Mouse (Mus musculus) midbrain, embryonic 12.5 days (tissue): Measurements from ENCODE around the gene Baz2a. TPM values are rescaled to one million over a fixed set of nuclear protein-coding genes. Genes with fewer than 3 reads are reported as not detected.
A peak's percentile ranks its signal among the peaks of the same experiment; 100 is the strongest.
"Not testable (repeated sequence)": the region's sequence is repeated elsewhere in the genome, so short reads cannot be mapped to it uniquely, and the experiment has no call there.

ENCODE experiments used
- ATAC-seq: fragments of 200-750 bp; cut with Nextera tagmentation; 2 replicates; pipeline ENCODE4 v1.8.0; 2017; ENCODE audit warnings: low read depth, moderate TSS enrichment, moderate library complexity; ENCODE audit not compliant: low FRiP score
- H3K27ac ChIP-seq: fragments of 300-500 bp; sonication (generic); replicated peaks from 2 replicates; pipeline ENCODE4 v1.5.1; 2016; ENCODE audit warnings: mild to moderate bottlenecking
- H3K27me3 ChIP-seq: fragments of 300-500 bp; sonication (generic); 2 replicates; pipeline ENCODE4 v1.6.1; 2016; ENCODE audit warnings: mild to moderate bottlenecking
- H3K36me3 ChIP-seq: fragments of 300-500 bp; sonication (generic); 2 replicates; pipeline ENCODE4 v1.6.1; 2016
- H3K4me1 ChIP-seq: fragments of 300-500 bp; sonication (generic); 2 replicates; pipeline ENCODE4 v1.6.1; 2016
- H3K4me2 ChIP-seq: fragments of 300-500 bp; sonication (generic); replicated peaks from 2 replicates; pipeline ENCODE4 v1.6.1; 2016; ENCODE audit warnings: mild to moderate bottlenecking, moderate library complexity
- H3K4me3 ChIP-seq: fragments of 300-500 bp; sonication (generic); 2 replicates; pipeline ENCODE4 v1.5.1; 2016; ENCODE audit warnings: mild to moderate bottlenecking
- H3K9ac ChIP-seq: fragments of 300-500 bp; sonication (generic); replicated peaks from 2 replicates; pipeline ENCODE4 v1.6.1; 2016; ENCODE audit warnings: mild to moderate bottlenecking, moderate library complexity
- H3K9me3 ChIP-seq: fragments of 300-500 bp; sonication (generic); 2 replicates; pipeline ENCODE4 v1.6.1; 2016; ENCODE audit warnings: mild to moderate bottlenecking
- WGBS: fragments of 180-500 bp; shearing (Covaris S2); methylation state at CpG from one replicate; pipeline ENCODE4 v1.1.7; 2016; 5-methylcytosine and 5-hydroxymethylcytosine counted together
- polyA plus RNA-seq: library from polyadenylated mRNA; unstranded; fragments of >200 nt; fragmentation: Nextera tagmentation; extraction: Ambion mirVana; gene quantifications from 2 replicates; pipeline ENCODE4 v1.2.1, GENCODE M21; 2016

Baz2a gene
- polyA plus RNA-seq, 1 experiment from 2014 or later: 14.1 TPM

GRCm38 (mm10) chr10:128058601-128059151 is 32.7 kb upstream of the Baz2a start, which contains the start of gene Ptges3:
Ptges3 (plus strand) TSS chr10:128058954.
- peak within 1 kb of the TSS; percentile 68 for H3K4me2 ChIP-seq
- peak within 1 kb of the TSS; percentile 90 for H3K4me3 ChIP-seq
- H3K9me3 ChIP-seq: no peaks in the 10 kb centered on the region
- peaks cover 23% of the 10 kb centered on the region for H3K4me1 ChIP-seq
- no peaks in the 10 kb centered on the region for H3K27me3 ChIP-seq
- peaks cover 10% of the 10 kb centered on the region; the same call in 1 of the 2 replicates for H3K36me3 ChIP-seq
- peak within 1 kb of the TSS; percentile 92 for H3K9ac ChIP-seq
- peak; percentile 92 for ATAC-seq
- H3K27ac ChIP-seq: peak within 1 kb of the TSS; percentile 99
- under 1% methylated on average over 46 of the region's 72 CpGs for WGBS

GRCm38 (mm10) chr10:128059207-128059981 is 32.0 kb upstream of the Baz2a start:
- H3K9me3 ChIP-seq: no peaks in the 10 kb centered on the region
- peaks cover 23% of the 10 kb centered on the region for H3K4me1 ChIP-seq

GRCm38 (mm10) chr10:128061109-128061508 is 30.3 kb upstream of the Baz2a start:
- WGBS: 91% methylated on average over 5 of the region's 5 CpGs
- H3K4me2 ChIP-seq: peak overlapping the region; percentile 68
- no peaks in the 10 kb centered on the region for H3K9me3 ChIP-seq
- H3K9ac ChIP-seq: peak overlapping the region; percentile 92; the same call in 1 of the 2 replicates
- no peak for ATAC-seq
- peaks cover 14% of the 10 kb centered on the region for H3K36me3 ChIP-seq
- no peaks in the 10 kb centered on the region for H3K27me3 ChIP-seq
- H3K4me1 ChIP-seq: peaks cover 23% of the 10 kb centered on the region
- H3K27ac ChIP-seq: no peak overlapping the region
- peak overlapping the region; percentile 90; the same call in 1 of the 2 replicates for H3K4me3 ChIP-seq

More at GRCm38 (mm10) chr10:128059207-128059981, 32.0 kb upstream of the Baz2a start:
- H3K36me3 ChIP-seq: peaks cover 14% of the 10 kb centered on the region; the same call in 1 of the 2 replicates
- peak; percentile 64 for ATAC-seq
- H3K4me3 ChIP-seq: peak overlapping the region; percentile 90
- H3K4me2 ChIP-seq: peak overlapping the region; percentile 68
- under 1% methylated on average over 56 of the region's 62 CpGs for WGBS
- no peaks in the 10 kb centered on the region for H3K27me3 ChIP-seq
- peak overlapping the region; percentile 99 for H3K27ac ChIP-seq
- peak overlapping the region; percentile 92 for H3K9ac ChIP-seq

GRCm38 (mm10) chr10:128062221-128062989 is 29.0 kb upstream of the Baz2a start:
- H3K27me3 ChIP-seq: no peaks in the 10 kb centered on the region
- H3K4me2 ChIP-seq: no peak overlapping the region
- WGBS: 95% methylated on average over 6 of the region's 6 CpGs
- ATAC-seq: no peak
- H3K4me1 ChIP-seq: peaks cover 23% of the 10 kb centered on the region
- no peak overlapping the region for H3K9ac ChIP-seq
- H3K9me3 ChIP-seq: no peaks in the 10 kb centered on the region
- H3K36me3 ChIP-seq: peaks cover 14% of the 10 kb centered on the region
- H3K27ac ChIP-seq: no peak overlapping the region
- H3K4me3 ChIP-seq: no peak overlapping the region

GRCm38 (mm10) chr10:128066072-128066471 is 25.3 kb upstream of the Baz2a start:
- Histone ChIP-seq H3K9me3 (0 out of 2 replicates have a peak, but pooled peaks cover 4% of the 10 kb centered on the region), H3K27me3 (no peaks in the 10 kb centered on the region), H3K4me2 (no peak overlapping the region), H3K36me3 (peaks cover 34% of the 10 kb centered on the region), H3K27ac (no peak overlapping the region), H3K9ac (no peak overlapping the region), H3K4me1 (0 out of 2 replicates have a peak, but pooled peaks cover 5% of the 10 kb centered on the region), H3K4me3 (no peak overlapping the region)
- 94% methylated on average over 5 of the region's 5 CpGs for WGBS
- ATAC-seq: no peak

- H3K27ac ChIP-seq: no peak overlapping the region
- no peak overlapping the region for H3K4me3 ChIP-seq
- H3K36me3 ChIP-seq: peaks cover 49% of the 10 kb centered on the region
- ATAC-seq: no peak
- no peak overlapping the region for H3K4me2 ChIP-seq
- H3K27me3 ChIP-seq: no peaks in the 10 kb centered on the region
- H3K4me1 ChIP-seq: no peaks in the 10 kb centered on the region
- H3K9me3 ChIP-seq: 0 out of 2 replicates have a peak, but pooled peaks cover 4% of the 10 kb centered on the region
- 94% methylated on average over 4 of the region's 4 CpGs for WGBS
- H3K9ac ChIP-seq: no peak overlapping the region
Observed at GRCm38 (mm10) chr10:128069201-128069600, 22.2 kb upstream of the Baz2a start.

GRCm38 (mm10) chr10:128070432-128070831 is 20.9 kb upstream of the Baz2a start:
- H3K27me3 ChIP-seq, H3K4me3 ChIP-seq, ATAC-seq, H3K4me2 ChIP-seq, H3K9ac ChIP-seq, H3K9me3 ChIP-seq, H3K4me1 ChIP-seq, H3K27ac ChIP-seq: not testable (repeated sequence)
- peaks cover 56% of the 10 kb centered on the region for H3K36me3 ChIP-seq
- WGBS: 98% methylated on average over 2 of the region's 2 CpGs

- not testable (repeated sequence) for H3K4me2 ChIP-seq, H3K27ac ChIP-seq, H3K9me3 ChIP-seq, ATAC-seq, H3K4me3 ChIP-seq, H3K9ac ChIP-seq, H3K27me3 ChIP-seq, H3K4me1 ChIP-seq
- WGBS: 88% methylated on average over 5 of the region's 5 CpGs
- H3K36me3 ChIP-seq: peaks cover 32% of the 10 kb centered on the region
Observed at GRCm38 (mm10) chr10:128078269-128078668, 13.1 kb upstream of the Baz2a start.

GRCm38 (mm10) chr10:128080496-128080895 is 10.9 kb upstream of the Baz2a start:
- Histone ChIP-seq H3K4me3 (no peak overlapping the region), H3K27ac (no peak overlapping the region), H3K4me2 (no peak overlapping the region), H3K4me1 (peaks cover 20% of the 10 kb centered on the region), H3K36me3 (peaks cover 23% of the 10 kb centered on the region), H3K9ac (no peak overlapping the region), H3K27me3 (no peaks in the 10 kb centered on the region), H3K9me3 (no peaks in the 10 kb centered on the region)
- no peak for ATAC-seq
- 82% methylated on average over 1 of the region's 1 CpGs for WGBS

- no peak overlapping the region for H3K27ac ChIP-seq
- no peaks in the 10 kb centered on the region for H3K27me3 ChIP-seq
- H3K4me1 ChIP-seq: peaks cover 20% of the 10 kb centered on the region
- no peaks in the 10 kb centered on the region for H3K9me3 ChIP-seq
- 60% methylated on average over 6 of the region's 6 CpGs for WGBS
- peak overlapping the region; percentile 91 for H3K4me3 ChIP-seq
- H3K4me2 ChIP-seq: peak overlapping the region; percentile 68
- ATAC-seq: no peak
- peaks cover 34% of the 10 kb centered on the region for H3K36me3 ChIP-seq
- H3K9ac ChIP-seq: no peak overlapping the region; the same call in 1 of the 2 replicates
Observed at GRCm38 (mm10) chr10:128081807-128082476, 9.4 kb upstream of the Baz2a start.

- no peak for ATAC-seq
- Histone ChIP-seq H3K36me3 (peaks cover 34% of the 10 kb centered on the region), H3K4me3 (peak overlapping the region; percentile 91), H3K9ac (peak overlapping the region; percentile 68), H3K4me1 (peaks cover 20% of the 10 kb centered on the region), H3K27ac (0 out of 2 replicates have a peak overlapping the region, but pooled peaks have one; percentile 61), H3K27me3 (no peaks in the 10 kb centered on the region), H3K4me2 (peak overlapping the region; percentile 68), H3K9me3 (no peaks in the 10 kb centered on the region)
- 19% methylated on average over 9 of the region's 9 CpGs for WGBS
Observed at GRCm38 (mm10) chr10:128082477-128082808, 8.9 kb upstream of the Baz2a start.
